Mouse (Mus musculus): ENCODE measurements around the gene Kcnj11. TPM values are rescaled to one million over a fixed set of nuclear protein-coding genes. Genes with fewer than 3 reads are reported as not detected.

Kcnj11 gene
- total RNA-seq, 2 experiments from 2014 or later, result 41.3 to 44.6 TPM

GRCm38 (mm10) chr7:46105484-46105883 lies 4.9 kb upstream of the Kcnj11 start:
- DNase-seq (ENCODE audit: low spot score in 2 of 2), result no peak
- intact Hi-C loops (cut with DNase I), result no loop called here

GRCm38 (mm10) chr7:46104256-46104915 lies 3.8 kb upstream of the Kcnj11 start:
- no peak for DNase-seq (ENCODE audit: low spot score in 2 of 2)
- intact Hi-C loops (cut with DNase I), result no loop called here

GRCm38 (mm10) chr7:46103771-46104170 lies 3.2 kb upstream of the Kcnj11 start:
- DNase-seq (ENCODE audit: low spot score in 2 of 2), result no peak
- intact Hi-C loops (cut with DNase I), result no loop called here

- DNase-seq (ENCODE audit: low spot score in 2 of 2), result peak; percentile 70 to 84
- intact Hi-C loops (cut with DNase I), result no loop called here
Observed at GRCm38 (mm10) chr7:46103075-46103591, 2.6 kb upstream of the Kcnj11 start.

- peak in 1 of 2 experiments; percentile 36 for DNase-seq (ENCODE audit: low spot score in 2 of 2)
- intact Hi-C loops (cut with DNase I), result loop anchor here (10.0 kb wide), 1 partner anchor 275 kb away; the partner anchor contains the start of gene Myod1
Observed at GRCm38 (mm10) chr7:46099682-46100081, 882 bp downstream of the Kcnj11 start.

- no peak for DNase-seq (ENCODE audit: low spot score in 2 of 2)
- intact Hi-C loops (cut with DNase I), result loop anchor here (10.0 kb wide), 1 partner anchor 276 kb away; the partner anchor contains the start of gene Myod1
Observed at GRCm38 (mm10) chr7:46098919-46099286, 1.7 kb downstream of the Kcnj11 start.

- DNase-seq (ENCODE audit: low spot score in 2 of 2), result peak; percentile 54 to 67
- intact Hi-C loops (cut with DNase I), result loop anchor here (10.0 kb wide), 1 partner anchor 276 kb away; the partner anchor contains the start of gene Myod1
Observed at GRCm38 (mm10) chr7:46098221-46098918, 2.2 kb downstream of the Kcnj11 start.

- DNase-seq (ENCODE audit: low spot score in 2 of 2), result no peak
- intact Hi-C loops (cut with DNase I), result loop anchor here (2.0 to 10.0 kb wide), 2 partner anchors 83 to 277 kb away; partner anchors contain the start of genes Abcc8 and Myod1
Observed at GRCm38 (mm10) chr7:46097319-46097783, 3.2 kb downstream of the Kcnj11 start.

GRCm38 (mm10) chr7:46096136-46096535 lies 4.4 kb downstream of the Kcnj11 start:
- intact Hi-C loops (cut with DNase I), result loop anchor here (1.0 to 10.0 kb wide), 3 partner anchors 85 to 279 kb away; partner anchors contain the start of genes Abcc8 and Myod1
- DNase-seq (ENCODE audit: low spot score in 2 of 2), result peak; percentile 56 to 69

GRCm38 (mm10) chr7:46092803-46093202 lies 7.8 kb downstream of the Kcnj11 start:
- no peak for DNase-seq (ENCODE audit: low spot score in 2 of 2)
- intact Hi-C loops (cut with DNase I), result loop anchor here (10.0 kb wide), 1 partner anchor 282 kb away; the partner anchor contains the start of gene Myod1

- no peak for DNase-seq (ENCODE audit: low spot score in 2 of 2)
- intact Hi-C loops (cut with DNase I), result no loop called here
Observed at GRCm38 (mm10) chr7:46088241-46088640, 12.3 kb downstream of the Kcnj11 start.

GRCm38 (mm10) chr7:46086378-46086777 lies 14.2 kb downstream of the Kcnj11 start:
- intact Hi-C loops (cut with DNase I), result no loop called here
- no peak for DNase-seq (ENCODE audit: low spot score in 2 of 2)

- intact Hi-C loops (cut with DNase I), result no loop called here
Observed at GRCm38 (mm10) chr7:46084839-46085513, 15.6 kb downstream of the Kcnj11 start.

GRCm38 (mm10) chr7:46084024-46084423 lies 16.5 kb downstream of the Kcnj11 start:
- intact Hi-C loops (cut with DNase I), result no loop called here
- no peak for DNase-seq (ENCODE audit: low spot score in 2 of 2)

More at GRCm38 (mm10) chr7:46084839-46085513, 15.6 kb downstream of the Kcnj11 start:
- DNase-seq (ENCODE audit: low spot score in 2 of 2), result no peak

- intact Hi-C loops (cut with DNase I), result no loop called here
- no peak for DNase-seq (ENCODE audit: low spot score in 2 of 2)
Observed at GRCm38 (mm10) chr7:46077675-46078074, 22.9 kb downstream of the Kcnj11 start.

- DNase-seq (ENCODE audit: low spot score in 2 of 2), result no peak
- intact Hi-C loops (cut with DNase I), result no loop called here
Observed at GRCm38 (mm10) chr7:46076844-46077243, 23.7 kb downstream of the Kcnj11 start.

GRCm38 (mm10) chr7:46068831-46069230 lies 31.7 kb downstream of the Kcnj11 start:
- intact Hi-C loops (cut with DNase I), result no loop called here
- no peak for DNase-seq (ENCODE audit: low spot score in 2 of 2)

GRCm38 (mm10) chr7:46063296-46063695 lies 37.3 kb downstream of the Kcnj11 start:
- intact Hi-C loops (cut with DNase I), result no loop called here
- DNase-seq (ENCODE audit: low spot score in 2 of 2), result no peak

GRCm38 (mm10) chr7:46061614-46062013 lies 39.0 kb downstream of the Kcnj11 start:
- DNase-seq (ENCODE audit: low spot score in 2 of 2), result no peak
- intact Hi-C loops (cut with DNase I), result no loop called here

- no peak for DNase-seq (ENCODE audit: low spot score in 2 of 2)
- intact Hi-C loops (cut with DNase I), result no loop called here
Observed at GRCm38 (mm10) chr7:46060688-46061087, 39.9 kb downstream of the Kcnj11 start.
